Mouse (Mus musculus) midbrain, embryonic 10.5 days (tissue): ENCODE data around the gene Zscan10. TPM values are rescaled to one million over a fixed set of nuclear protein-coding genes. Genes with fewer than 3 reads are reported as not detected.

ENCODE experiments used
- DNase-seq: peaks from one replicate; pipeline ENCODE4 v3.0.0-alpha.2; 2017; ENCODE audit warnings: low spot score
- H3K27ac ChIP-seq: fragments of 300-500 bp; sonication (generic); replicated peaks from 2 replicates; pipeline ENCODE4 v1.5.1; 2016; ENCODE audit warnings: mild to moderate bottlenecking
- H3K27me3 ChIP-seq: fragments of 300-500 bp; sonication (generic); 2 replicates; pipeline ENCODE4 v1.6.1; 2016; ENCODE audit warnings: low read depth, mild to moderate bottlenecking; ENCODE audit not compliant: poor library complexity, severe bottlenecking
- H3K36me3 ChIP-seq: fragments of 300-500 bp; sonication (generic); 2 replicates; pipeline ENCODE4 v1.6.1; 2016; ENCODE audit warnings: mild to moderate bottlenecking, moderate library complexity
- H3K4me1 ChIP-seq: fragments of 300-500 bp; sonication (generic); 2 replicates; pipeline ENCODE4 v1.6.1; 2016
- H3K4me3 ChIP-seq: fragments of 300-500 bp; sonication (generic); 2 replicates; pipeline ENCODE4 v1.5.1; 2016; ENCODE audit warnings: mild to moderate bottlenecking, moderate library complexity
- H3K9me3 ChIP-seq: fragments of 300-500 bp; sonication (generic); replicated peaks from 2 replicates; pipeline ENCODE4 v1.6.1; 2016; ENCODE audit warnings: mild to moderate bottlenecking
- WGBS: fragments of 180-500 bp; shearing (Covaris S2); methylation state at CpG from one replicate; pipeline ENCODE4 v1.1.7; 2016; 5-methylcytosine and 5-hydroxymethylcytosine counted together
- polyA plus RNA-seq: library from polyadenylated mRNA; unstranded; fragments of >200 nt; fragmentation: Nextera tagmentation; extraction: Ambion mirVana; gene quantifications from 2 replicates; pipeline ENCODE4 v1.2.1, GENCODE M21; 2016

The Zscan10 gene
- polyA plus RNA-seq, 1 experiment from 2014 or later, result 0.12 TPM

DNA sequence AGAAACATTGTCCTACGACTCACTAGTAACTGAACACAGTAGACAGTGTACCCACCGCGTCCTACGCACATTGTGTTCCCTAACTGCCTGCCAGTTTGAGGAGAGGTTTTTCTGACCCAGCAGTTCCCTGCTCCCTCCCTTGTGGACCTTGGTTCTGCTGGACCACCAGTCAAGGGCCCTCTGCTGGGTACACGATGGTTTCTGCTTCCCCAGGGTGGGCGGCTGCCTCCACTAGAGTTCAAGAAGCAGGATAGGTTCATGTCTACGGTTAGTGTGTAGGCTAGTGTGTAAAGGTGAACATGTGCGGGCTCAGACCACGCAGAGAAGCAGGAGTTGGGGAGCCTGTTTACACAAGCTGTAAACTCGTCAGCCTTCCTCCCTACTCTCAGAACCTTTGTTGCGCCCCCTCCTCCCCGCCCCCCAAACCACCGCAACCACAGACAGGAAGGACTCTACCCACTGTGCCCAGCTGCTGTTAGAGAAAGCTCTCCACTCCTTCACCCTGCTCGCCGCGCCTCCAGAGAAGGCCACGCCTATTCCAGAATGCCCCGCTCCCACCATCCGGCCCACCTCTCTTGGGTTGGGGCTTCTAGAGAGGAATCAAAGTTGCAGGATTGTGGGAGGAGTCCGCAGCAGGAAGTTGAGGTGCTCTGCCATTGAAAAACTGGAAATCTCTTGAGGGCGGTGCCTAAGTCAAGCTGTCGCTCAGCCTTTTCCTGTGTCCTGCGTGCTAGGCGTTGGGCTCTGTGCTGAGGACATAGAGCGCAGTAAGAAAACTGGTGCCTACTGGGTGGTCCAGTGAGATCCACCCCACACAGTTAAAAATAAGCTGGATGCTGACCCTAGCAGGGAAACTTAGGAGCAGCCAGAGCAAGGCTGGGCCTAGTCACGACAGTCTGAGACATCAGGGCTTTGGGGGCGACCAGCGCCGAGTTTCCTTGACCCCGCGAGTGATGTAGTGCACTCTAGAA lies 1.8 kb upstream of the Zscan10 start, which contains the start of gene Zfp13:
Zfp13 (minus strand) TSS at position 906 of the 971 bp plus-strand sequence.
- Histone ChIP-seq H3K27me3 (no peaks in the 10 kb centered on the region; the same call in 1 of the 2 replicates), H3K36me3 (no peaks in the 10 kb centered on the region), H3K9me3 (no peaks in the 10 kb centered on the region), H3K4me3 (peak within 1 kb of the TSS; percentile 57), H3K4me1 (peaks cover 36% of the 10 kb centered on the region), H3K27ac (peak within 1 kb of the TSS; percentile 88)
- DNase-seq, result peak; percentile 89
- WGBS, result 9% methylated on average over 31 of the region's 31 CpGs

DNA sequence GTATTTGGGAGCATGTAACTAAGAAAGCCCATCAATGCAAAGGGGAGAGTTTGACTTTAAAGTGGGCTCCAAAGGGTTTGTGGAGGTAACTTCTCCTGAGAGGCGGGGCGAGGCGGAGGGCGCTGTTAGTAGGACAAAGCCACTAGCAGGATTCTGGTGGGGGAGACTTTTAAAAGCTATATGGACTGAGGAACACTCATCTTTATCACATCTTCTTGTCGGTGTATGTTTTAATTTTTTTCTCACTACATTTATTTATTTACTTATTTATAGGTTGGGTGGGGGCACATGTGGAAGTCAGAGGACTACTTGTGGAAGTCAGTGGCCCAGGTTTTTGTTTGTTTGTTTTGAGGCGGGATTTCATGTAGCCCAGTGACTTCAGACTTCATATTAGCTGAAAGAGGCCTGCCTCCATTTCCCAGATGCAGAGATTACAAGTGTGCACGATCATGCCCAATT lies 1.0 kb upstream of the Zscan10 start:
- H3K27me3 ChIP-seq, result no peaks in the 10 kb centered on the region; the same call in 1 of the 2 replicates
- DNase-seq, result no peak
- peak overlapping the region; percentile 57 for H3K4me3 ChIP-seq
- no peaks in the 10 kb centered on the region for H3K36me3 ChIP-seq
- no peaks in the 10 kb centered on the region for H3K9me3 ChIP-seq
- H3K4me1 ChIP-seq, result peaks cover 36% of the 10 kb centered on the region
- H3K27ac ChIP-seq, result peak overlapping the region; percentile 88
- 34% methylated on average over 7 of the region's 7 CpGs for WGBS

DNA sequence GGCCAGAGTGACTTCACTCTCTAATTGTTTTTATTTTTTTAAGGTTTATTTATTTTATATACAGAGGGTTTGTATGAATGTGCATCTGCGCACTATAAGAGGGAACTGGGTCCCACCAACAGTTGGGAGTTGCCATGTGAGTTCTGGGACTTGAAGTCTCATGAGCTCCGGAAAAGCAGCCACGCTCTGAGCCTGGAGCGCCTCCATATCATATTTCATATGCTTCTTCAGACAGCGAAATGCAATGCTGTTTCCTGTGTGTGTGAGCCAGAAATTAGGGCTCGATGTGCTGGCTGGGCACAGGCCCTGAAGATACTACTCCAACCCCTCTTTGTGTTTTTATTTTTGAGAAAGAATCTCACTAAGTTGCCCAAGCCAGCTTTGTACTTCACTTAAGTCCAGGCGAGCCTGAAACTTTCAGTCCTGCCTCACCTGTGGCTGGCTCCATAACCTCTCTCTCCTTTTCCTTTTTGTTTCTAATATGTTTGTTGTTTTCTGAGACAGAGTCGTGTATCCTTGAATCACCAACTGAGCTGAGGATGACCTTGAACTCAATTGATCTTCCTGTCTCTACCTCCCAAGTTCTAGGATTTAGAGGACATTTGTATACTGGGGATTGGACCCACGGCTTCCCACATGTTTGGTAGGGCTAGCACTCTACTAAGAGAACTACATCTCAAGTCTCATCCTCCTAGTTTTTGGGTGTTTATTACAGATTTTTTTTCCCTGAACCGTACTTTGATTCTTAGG lies 1.4 kb downstream of the Zscan10 start:
- no peaks in the 10 kb centered on the region for H3K36me3 ChIP-seq
- H3K4me3 ChIP-seq, result no peak overlapping the region
- no peaks in the 10 kb centered on the region; the same call in 1 of the 2 replicates for H3K27me3 ChIP-seq
- 47% methylated on average over 10 of the region's 10 CpGs for WGBS
- H3K9me3 ChIP-seq, result no peaks in the 10 kb centered on the region
- no peak for DNase-seq
- peaks cover 36% of the 10 kb centered on the region for H3K4me1 ChIP-seq
- no peak overlapping the region for H3K27ac ChIP-seq

DNA sequence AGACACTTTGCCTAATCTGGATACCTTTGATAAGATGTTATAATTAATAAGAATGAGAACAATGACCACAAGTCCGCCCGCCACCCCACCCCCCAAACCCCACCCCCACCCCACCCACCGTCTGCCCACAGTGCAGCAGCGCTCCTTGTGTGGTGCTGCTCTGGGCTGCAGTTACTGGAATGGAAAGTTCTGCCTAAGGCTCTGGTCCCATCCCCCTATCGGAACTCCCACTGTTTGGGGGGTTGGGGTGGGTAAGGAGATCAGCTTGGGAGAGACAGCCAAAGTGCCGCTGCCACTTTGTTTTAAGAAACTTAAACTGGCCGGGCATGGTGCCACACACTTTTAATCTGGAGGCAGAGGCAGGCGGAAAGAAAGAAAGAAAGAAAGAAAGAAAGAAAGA lies 2.4 kb downstream of the Zscan10 start:
- Histone ChIP-seq H3K27me3 (no peaks in the 10 kb centered on the region; the same call in 1 of the 2 replicates), H3K9me3 (no peaks in the 10 kb centered on the region), H3K4me3 (0 out of 2 replicates have a peak overlapping the region, but pooled peaks have one; percentile 14), H3K27ac (no peak overlapping the region), H3K4me1 (peaks cover 34% of the 10 kb centered on the region), H3K36me3 (no peaks in the 10 kb centered on the region)
- no peak for DNase-seq
- 18% methylated on average over 8 of the region's 8 CpGs for WGBS

DNA sequence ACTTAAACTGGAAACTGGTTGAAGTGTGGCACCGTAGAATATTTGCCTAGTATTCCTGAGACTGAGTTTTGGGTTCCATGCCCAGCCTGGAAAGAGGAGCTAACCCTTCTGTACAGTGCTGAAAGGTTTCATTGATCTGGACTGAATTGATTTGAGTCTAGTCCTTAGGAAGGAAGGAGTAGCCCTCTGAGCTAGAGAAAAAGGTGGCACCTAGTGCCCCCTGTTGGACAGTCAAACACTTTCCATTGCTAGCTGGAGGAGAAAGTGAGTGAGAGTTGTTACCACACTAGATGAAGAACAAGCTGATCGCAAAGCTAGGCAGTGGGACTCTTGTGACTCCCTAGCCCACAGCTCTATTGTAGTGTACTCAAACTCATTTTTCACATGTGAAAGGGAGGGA lies 2.9 kb downstream of the Zscan10 start:
- Histone ChIP-seq H3K9me3 (no peaks in the 10 kb centered on the region), H3K4me3 (no peak overlapping the region), H3K27ac (no peak overlapping the region), H3K36me3 (no peaks in the 10 kb centered on the region), H3K4me1 (peaks cover 31% of the 10 kb centered on the region), H3K27me3 (no peaks in the 10 kb centered on the region; the same call in 1 of the 2 replicates)
- WGBS, result 50% methylated on average over 2 of the region's 2 CpGs
- DNase-seq, result peak; percentile 41

DNA sequence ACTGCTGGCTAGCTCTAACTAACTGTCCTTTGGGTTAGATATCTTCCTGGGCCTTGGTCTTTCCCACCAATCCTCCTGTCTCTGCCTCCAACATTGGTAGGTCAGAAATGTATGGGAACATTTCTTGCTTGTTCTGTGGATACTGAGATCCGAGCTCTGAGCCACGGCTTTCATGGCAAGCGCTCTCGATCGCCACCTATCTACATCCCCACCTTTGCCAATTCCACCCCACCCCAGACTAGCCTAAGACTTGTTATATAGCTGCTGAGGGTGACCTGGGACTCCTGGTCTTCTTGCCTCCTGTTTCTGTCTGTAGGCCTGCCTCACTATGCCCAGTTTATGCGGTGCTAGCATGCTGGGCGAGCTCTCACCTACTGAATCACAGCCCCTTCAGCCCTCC lies 3.7 kb downstream of the Zscan10 start:
- Histone ChIP-seq H3K4me1 (peaks cover 22% of the 10 kb centered on the region), H3K27ac (no peak overlapping the region), H3K4me3 (no peak overlapping the region), H3K9me3 (no peaks in the 10 kb centered on the region), H3K27me3 (no peaks in the 10 kb centered on the region; the same call in 1 of the 2 replicates), H3K36me3 (no peaks in the 10 kb centered on the region)
- 72% methylated on average over 7 of the region's 7 CpGs for WGBS
- no peak for DNase-seq

DNA sequence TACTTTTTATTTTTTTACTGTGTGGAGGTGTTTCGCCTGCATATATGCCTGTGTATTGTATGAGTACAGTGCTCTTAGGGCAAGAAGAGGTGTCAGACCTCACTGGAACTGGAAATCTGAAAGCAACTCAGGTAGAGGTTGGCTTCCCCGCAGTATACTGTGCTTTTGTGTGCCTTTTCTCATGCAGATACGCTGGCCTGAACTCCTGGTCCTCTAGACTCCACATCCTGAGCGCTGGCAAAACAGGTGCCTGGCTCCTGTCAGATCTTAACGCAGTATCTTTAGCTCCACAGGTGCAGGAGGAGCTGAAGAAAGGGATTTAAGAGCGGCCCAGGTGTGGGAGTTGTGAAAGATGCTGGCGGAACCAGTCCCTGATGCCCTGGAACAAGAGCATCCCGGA lies 4.6 kb downstream of the Zscan10 start:
- H3K4me1 ChIP-seq, result peaks cover 16% of the 10 kb centered on the region
- H3K4me3 ChIP-seq, result no peak overlapping the region
- WGBS, result 84% methylated on average over 8 of the region's 8 CpGs
- DNase-seq, result no peak
- no peaks in the 10 kb centered on the region for H3K36me3 ChIP-seq
- no peaks in the 10 kb centered on the region; the same call in 1 of the 2 replicates for H3K27me3 ChIP-seq
- H3K9me3 ChIP-seq, result no peaks in the 10 kb centered on the region
- H3K27ac ChIP-seq, result no peak overlapping the region

DNA sequence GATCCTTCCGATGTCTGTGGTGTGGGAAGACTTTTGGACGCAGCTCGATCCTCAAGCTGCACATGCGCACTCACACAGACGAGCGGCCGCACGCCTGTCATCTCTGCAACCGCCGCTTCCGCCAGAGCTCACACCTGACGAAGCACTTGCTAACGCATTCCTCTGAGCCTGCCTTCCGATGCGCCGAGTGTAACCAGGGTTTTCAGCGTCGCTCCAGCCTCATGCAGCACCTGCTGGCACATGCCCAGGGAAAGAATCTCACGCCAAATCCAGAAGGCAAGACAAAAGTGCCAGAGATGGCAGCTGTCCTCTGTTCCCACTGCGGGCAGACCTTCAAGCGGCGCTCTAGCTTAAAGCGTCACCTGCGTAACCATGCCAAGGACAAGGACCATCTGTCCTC lies 9.0 kb downstream of the Zscan10 start:
- Histone ChIP-seq H3K9me3 (no peaks in the 10 kb centered on the region), H3K36me3 (no peaks in the 10 kb centered on the region), H3K4me3 (no peak overlapping the region), H3K27me3 (no peaks in the 10 kb centered on the region), H3K27ac (no peak overlapping the region), H3K4me1 (no peaks in the 10 kb centered on the region)
- 95% methylated on average over 24 of the region's 24 CpGs for WGBS
- no peak for DNase-seq

DNA sequence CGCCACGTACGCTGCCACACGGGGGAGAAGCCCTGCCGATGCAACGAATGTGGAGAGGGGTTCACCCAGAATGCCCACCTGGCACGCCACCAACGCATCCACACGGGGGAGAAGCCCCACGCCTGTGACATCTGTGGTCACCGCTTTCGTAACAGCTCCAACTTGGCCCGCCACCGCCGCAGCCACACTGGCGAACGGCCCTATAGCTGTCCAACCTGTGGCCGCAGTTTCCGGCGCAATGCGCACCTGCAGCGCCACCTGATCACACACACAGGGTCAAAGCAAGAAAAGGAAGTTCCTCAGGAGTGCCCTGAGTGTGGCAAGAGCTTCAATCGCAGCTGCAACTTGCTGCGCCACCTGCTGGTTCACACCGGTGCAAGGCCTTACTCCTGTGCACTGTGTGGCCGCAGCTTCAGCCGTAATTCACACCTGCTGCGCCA lies 9.7 kb downstream of the Zscan10 start:
- Histone ChIP-seq H3K4me3 (no peak overlapping the region), H3K4me1 (no peaks in the 10 kb centered on the region), H3K9me3 (no peaks in the 10 kb centered on the region), H3K36me3 (no peaks in the 10 kb centered on the region), H3K27ac (no peak overlapping the region), H3K27me3 (no peaks in the 10 kb centered on the region)
- peak; percentile 44 for DNase-seq
- WGBS, result 91% methylated on average over 28 of the region's 28 CpGs

DNA sequence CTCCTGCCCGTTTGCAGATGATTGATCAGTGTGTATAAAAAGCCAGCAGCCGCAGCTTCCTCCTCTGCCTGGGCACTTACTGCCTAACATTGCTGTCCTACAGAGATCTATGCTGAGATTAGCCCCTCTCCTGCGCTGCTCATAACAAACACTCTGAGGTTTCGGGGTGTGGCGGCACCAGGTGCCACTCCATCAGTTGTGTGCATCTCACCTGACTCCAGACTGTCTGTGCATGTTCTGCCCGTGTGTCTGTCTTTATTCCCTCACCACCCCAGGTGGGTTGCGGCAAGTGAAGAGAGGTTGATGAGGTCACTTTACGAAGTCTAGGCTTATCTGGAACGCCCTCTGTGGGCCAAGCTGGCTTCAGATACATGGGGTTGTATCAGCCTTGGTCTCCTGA lies 16.4 kb downstream of the Zscan10 start:
- Histone ChIP-seq H3K27ac (no peak overlapping the region), H3K9me3 (no peaks in the 10 kb centered on the region), H3K27me3 (no peaks in the 10 kb centered on the region), H3K36me3 (no peaks in the 10 kb centered on the region), H3K4me3 (no peak overlapping the region), H3K4me1 (no peaks in the 10 kb centered on the region)
- WGBS, result 64% methylated on average over 9 of the region's 9 CpGs
- DNase-seq, result no peak

DNA sequence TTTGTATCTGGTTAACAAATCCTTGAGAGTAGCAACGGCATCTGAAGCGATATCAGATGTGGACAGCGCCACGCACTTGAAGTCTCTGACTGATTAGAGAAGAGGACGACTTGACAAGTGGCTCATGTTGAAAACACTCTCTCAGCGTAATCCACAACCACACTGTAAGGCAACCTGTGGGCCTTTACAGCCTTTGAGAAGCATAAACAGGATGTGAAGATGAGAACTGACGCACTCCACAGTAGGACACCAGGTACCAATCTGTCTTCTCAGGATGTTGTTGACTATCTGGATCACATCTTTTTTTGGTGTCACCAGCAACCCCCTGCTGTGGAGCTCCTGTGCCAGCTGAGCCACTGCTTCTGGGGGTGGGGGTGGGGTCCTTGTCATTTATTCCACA lies 19.7 kb downstream of the Zscan10 start:
- no peaks in the 10 kb centered on the region for H3K9me3 ChIP-seq
- H3K27ac ChIP-seq, result no peak overlapping the region
- no peaks in the 10 kb centered on the region for H3K4me1 ChIP-seq
- no peaks in the 10 kb centered on the region for H3K27me3 ChIP-seq
- no peak for DNase-seq
- no peaks in the 10 kb centered on the region for H3K36me3 ChIP-seq
- no peak overlapping the region for H3K4me3 ChIP-seq
- 86% methylated on average over 7 of the region's 7 CpGs for WGBS

DNA sequence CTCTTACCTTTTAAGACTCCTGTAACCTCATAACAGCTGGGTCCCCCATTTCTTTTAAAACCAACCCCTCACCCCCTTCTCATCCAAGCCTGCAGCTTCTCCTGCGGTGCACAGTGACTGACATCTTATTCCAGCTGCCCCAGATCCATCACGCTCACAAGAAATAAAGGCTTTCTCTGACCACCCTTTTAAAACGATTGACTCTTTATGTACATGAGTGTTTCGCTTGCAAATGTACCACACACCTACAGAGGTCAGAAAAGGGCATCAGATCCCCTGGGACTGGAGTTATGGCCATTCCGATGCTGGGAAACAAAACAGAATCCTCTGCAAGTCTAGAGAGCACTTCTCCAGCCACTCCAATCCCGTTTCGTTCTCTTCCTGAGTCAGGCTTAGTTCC lies 27.2 kb downstream of the Zscan10 start:
- peaks cover 13% of the 10 kb centered on the region for H3K4me1 ChIP-seq
- H3K4me3 ChIP-seq, result no peak overlapping the region
- DNase-seq, result no peak
- 41% methylated on average over 7 of the region's 7 CpGs for WGBS
- peaks cover 11% of the 10 kb centered on the region for H3K27me3 ChIP-seq
- no peak overlapping the region for H3K27ac ChIP-seq
- H3K36me3 ChIP-seq, result no peaks in the 10 kb centered on the region
- no peaks in the 10 kb centered on the region for H3K9me3 ChIP-seq
